Mouse (Mus musculus) activated CD4-positive, CD25-positive, alpha-beta regulatory T cell (primary cell): Measurements from ENCODE around the gene Nfix. TPM values are rescaled to one million over a fixed set of nuclear protein-coding genes. Genes with fewer than 3 reads are reported as not detected.

Source experiments
- polyA plus RNA-seq, 2 experiments: library from polyadenylated mRNA; unstranded; fragments of 100-300 nt; shearing (Covaris generic); gene quantifications; one replicate each; pipeline ENCODE4 v1.2.1; 2017

Gene Nfix
- 10 to 100 TPM in 1 of 2 experiments, 1 to 10 TPM in 1; 4.1 to 12.3 TPM for polyA plus RNA-seq

DNA sequence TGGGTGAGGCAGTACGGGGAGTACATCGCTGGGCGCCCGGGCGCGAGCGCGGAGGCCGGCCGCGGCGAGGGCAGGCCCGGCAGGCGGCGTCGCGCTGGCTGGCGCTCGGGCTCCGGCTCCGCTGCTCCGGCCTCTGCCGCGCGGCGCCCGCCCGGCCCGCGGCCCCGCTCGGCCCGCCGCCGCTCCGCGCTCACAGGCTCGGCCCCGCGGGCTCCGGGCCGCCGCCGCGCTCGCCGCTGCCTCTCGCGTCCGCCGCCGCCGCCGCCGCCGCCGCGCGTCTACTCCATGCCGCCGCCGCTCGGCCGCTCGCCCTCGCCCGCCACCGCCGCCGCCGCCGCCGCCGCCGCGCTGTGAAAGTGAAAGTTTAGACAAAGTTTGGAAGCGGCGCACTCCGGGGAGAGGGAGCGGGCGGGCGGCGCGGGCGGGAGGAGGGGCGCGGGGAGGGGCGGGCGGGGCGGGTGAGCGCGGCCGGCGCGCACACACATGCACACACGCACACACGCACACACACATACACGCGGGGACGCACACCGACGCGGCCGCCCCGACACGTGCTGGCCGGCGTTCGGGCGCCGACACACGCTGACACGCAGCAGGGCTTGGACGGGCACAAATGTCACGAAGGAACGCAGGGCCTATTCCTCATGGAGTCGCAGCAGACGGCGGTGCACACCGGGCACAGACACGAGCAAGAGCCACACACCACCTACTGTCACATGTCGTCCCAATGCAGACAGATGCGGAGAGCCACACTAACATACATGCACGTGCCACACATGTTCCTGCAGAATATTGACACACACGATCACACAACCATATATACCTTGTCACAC is at the start of gene Nfix:
Gene Nfix, minus strand, starts transcription at position 346 of the 833 bp plus-strand sequence.

DNA sequence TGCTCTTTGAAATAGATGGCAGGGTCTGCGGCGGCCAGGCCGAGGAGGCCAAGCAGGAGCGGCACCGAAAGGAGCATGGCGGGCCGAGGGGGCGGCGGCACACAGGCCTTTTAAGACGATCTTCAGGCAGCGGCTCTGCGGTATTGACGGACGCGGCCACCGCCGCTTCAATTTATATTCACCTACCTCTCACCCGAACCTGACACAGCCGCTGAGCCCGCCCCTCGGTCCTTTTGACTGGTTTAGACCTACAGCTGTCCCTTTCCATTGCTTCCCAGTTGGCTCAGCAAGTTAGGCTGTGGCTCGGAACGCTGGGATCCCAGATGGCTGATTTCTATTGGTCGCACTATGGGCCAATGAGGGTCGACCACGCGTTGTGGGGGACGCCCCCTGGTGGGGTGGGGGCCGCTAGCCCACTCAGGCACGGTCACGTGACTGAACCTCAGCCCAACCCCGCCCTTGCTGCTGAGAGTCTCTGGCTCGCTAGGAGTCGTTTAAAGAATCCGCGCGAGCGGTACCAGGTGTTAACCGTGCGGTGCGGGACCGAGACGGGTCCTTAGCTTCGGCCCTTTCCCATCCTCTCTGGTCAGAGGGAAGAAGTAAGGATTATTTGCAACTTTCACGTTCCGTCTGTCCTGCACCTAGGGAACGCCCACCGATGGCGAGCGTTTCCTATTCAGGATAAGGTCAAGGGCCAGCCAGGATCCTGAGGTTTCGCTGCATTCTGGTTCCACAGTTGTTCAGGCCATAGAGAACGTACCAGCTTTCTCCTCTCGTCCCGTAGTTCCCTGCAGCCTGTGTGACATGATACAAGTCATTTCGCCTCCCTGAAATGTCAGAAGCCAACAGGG is 46.8 kb upstream of the Nfix start, which contains the start of gene Calr:
Gene Calr, minus strand, starts transcription at position 213 of the 851 bp plus-strand sequence.

DNA sequence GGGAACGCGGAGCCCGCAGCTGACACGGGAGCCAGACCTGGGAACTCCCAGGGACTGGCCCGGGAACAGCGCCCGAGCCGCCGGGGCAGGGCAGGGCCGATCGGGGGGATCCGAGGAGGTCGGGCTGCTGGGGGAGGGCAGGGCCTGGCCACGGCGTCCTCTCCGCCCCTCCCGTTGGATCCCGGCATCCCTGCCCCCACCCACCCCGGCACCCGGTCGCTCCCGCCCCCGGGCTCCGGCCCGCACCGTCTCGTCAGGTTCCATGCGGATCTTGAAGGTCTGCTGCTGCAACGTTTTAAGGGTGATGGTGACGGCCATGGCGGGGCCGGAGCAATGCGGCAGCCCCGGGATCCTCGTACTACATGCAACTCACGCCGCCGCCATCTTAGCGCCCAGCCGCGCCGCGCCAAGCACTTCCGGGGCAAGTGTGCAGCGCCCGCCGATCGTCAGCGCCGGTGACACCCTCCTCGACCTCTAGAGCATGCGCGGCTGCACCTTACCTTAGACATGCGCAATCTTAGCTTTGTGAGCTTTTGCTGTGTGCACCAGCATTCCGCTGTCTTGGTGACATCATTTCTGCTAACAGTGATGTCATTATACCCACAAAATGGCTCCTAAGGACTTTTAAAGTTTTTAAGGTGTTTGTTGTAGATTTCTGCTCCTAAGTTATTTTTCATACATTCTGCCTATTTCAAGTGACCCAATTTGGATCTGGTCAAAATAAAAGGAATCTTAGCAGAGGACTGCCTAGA is 40.3 kb upstream of the Nfix start, which contains the start of gene Rad23a:
Gene Rad23a, minus strand, starts transcription at position 418 of the 752 bp plus-strand sequence.

DNA sequence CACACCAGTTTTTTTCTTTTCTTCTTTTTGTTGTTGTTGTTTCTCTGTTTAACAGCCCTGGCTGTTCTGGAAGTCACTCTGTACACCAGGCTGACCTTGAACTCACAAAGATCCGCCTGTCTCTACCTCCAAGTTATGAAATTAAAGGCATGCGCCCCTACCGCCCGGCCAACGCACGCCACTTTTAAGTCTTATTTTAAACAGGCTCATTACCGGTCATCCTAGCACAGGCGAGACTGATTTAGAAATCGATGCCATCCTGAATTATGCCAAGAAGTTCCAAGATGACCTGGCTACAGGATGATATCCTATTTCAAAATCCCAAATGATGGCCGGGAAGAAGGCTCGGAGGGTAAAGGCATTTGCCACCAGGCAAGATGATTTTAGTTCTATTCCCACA is 31.3 kb upstream of the Nfix start, which contains the start of gene Gadd45gip1:
Gene Gadd45gip1, plus strand, starts transcription at position 33 of the 400 bp plus-strand sequence.

DNA sequence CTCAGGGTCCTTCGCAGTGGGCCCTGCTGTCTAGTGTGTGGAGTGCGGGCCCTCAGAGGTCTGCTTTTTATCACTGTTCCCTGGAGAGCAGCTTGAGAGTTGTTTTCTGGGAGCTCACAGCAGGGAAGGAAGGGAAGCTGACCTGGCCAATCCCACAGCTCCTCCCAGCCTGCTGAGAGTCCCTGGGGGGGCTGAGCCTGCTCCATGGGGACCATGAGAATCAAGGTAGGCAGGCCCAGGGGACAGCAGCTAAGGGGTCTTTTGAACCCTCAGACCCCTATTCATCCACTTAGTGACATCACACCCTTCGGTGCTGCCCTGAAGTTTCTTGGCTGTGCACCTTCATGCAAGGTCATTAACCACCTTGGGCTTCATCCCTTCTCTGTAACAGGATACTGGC is 22.6 kb upstream of the Nfix start, which contains the start of gene Dand5:
Gene Dand5, minus strand, starts transcription at position 101 of the 400 bp plus-strand sequence.

DNA sequence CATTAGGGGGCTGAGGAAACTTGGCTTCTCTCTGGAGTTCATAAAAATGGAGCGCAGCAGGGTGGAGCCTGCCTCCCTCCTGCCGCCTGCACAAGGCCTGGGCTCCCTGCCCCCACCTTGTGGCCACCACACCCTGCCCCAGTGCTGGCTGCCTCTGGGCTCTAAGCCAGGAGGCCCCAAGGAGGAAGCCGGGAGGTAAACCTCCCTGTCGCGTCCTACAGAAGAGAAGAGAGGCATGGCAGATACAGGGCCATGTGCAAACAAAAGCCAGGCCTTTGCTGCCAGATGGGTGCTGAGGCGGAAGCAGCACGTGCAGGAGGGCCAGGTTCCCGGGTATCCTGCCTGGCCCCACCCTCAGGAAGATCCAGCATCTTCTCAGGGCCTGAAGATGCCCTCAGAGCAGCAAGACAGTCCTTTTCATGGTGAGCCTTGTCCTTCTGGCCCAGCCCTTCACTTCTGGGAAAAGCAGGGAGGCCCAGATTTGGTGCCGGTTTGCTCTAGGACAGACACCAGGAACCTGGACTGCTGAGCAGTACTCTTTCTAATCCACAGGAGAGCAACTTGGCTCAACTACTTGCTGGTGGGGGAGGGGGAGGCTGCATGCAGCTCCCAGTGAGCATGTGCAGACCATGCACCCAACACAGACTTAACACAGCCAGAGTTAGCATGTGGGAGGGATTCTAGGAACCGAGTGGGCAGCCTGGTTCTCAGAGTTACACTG is 77.1 kb downstream of the Nfix start, which contains the start of gene G430095P16Rik:
Gene G430095P16Rik, plus strand, starts transcription at position 158 of the 721 bp plus-strand sequence.

DNA sequence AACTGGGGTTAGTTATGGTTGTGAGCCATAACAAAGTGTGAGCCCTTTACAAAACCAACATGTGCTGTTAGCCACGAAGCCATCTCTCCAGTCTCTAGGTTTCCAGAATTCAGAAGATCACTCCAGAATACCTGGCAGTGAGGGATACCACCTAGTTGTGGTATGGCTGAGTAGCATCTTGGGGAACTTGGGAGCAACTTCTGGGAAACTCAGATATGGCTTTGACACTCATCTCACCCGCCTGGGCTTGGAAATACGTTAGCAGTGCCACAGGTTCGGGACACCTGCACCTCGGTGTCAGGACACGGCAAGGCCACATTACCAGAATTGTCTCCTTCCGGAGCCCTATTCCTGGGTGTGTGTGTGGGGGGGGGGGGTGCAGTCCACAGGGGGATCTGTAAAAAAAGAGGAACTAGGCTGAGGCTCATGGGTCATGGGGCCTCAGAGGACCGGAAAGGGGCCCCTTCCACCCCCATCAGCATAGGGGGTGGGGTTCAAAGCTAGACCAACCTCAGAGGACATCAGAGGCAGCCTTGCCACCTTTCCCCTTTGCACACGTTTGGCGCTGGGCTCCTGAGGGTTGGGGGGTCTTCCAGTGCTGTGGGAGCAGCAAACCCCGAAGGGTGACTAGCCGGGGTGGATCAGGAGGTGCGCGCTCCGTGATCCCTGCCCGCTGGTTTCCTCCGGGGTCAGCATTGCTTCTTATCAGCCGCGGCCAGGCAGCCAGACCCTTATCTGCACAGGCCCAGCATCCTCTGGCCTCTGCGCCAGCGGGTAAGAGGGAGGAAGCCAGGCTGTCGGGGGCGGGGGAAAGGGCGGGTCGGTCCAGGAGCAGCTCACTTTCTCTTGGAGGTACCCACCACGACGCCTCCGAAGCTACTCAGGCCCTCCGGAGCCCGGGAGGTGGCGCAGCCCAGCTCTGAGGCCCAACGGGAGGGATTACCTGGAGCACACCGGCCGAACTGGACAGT is 98.9 kb downstream of the Nfix start, which contains the start of gene Lyl1:
Gene Lyl1, plus strand, starts transcription at position 517 of the 971 bp plus-strand sequence.

DNA sequence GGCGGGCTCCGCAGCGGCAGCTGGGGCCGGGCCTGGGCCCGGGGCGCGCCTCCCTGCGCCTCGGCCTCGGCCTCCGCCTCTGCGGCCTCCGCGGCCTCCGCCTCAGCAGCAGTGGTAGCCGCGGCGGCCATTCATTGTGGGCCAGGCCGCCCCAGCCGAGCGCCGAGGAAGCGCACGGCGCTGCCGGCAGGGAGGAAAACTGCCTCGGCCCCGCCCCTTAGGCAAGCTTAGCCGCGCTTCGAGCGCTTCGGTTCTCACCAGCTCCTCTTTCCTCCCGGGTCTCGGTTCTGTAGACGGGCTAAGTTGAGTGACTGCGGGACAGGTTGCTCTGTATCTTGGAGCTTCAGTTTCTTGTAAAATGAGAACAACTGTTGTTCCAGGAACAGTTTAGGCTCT is 112.4 kb downstream of the Nfix start, which contains the start of gene Nacc1:
Gene Nacc1, minus strand, starts transcription at position 158 of the 396 bp plus-strand sequence.

DNA sequence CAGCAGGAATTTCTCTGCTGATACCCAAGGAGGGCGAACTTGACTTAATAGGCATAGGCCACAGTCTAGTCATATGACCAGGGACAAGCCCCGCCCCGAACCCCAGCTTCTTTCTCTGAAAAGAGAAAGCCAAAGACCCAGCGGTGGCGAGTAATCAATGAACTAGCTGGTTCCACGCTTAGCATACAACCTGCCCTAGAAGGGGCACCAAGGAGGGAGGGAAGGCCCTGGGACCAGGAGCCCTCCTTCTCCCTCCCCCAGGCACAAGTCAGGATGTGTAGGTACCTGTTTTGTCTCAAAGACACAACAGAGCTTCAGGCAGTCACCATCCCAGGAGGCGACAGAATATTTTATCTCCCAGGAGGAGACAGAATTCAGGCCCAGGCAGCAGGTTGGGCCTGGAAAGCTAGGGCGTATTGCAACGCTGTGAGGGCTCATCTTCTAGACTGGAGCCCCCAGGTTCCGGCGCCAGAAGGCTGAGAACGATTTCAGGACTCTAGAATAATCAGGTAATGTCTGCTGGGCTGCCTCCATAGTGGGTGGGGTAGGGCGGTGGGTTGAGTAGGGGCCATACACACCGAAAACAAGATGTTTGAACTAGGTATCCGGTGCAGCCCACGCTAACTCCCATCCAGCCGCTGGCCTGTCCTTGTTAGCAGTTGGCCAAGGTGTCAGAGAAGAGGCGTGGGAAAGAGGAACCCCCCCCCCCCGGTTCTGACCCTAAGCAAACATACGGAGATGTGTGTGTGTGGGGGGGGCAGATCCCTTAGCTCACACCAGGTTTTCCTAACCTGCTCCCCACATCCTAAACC is 113.7 kb downstream of the Nfix start, which contains the start of gene Trmt1:
Gene Trmt1, plus strand, starts transcription at position 117 of the 812 bp plus-strand sequence.

DNA sequence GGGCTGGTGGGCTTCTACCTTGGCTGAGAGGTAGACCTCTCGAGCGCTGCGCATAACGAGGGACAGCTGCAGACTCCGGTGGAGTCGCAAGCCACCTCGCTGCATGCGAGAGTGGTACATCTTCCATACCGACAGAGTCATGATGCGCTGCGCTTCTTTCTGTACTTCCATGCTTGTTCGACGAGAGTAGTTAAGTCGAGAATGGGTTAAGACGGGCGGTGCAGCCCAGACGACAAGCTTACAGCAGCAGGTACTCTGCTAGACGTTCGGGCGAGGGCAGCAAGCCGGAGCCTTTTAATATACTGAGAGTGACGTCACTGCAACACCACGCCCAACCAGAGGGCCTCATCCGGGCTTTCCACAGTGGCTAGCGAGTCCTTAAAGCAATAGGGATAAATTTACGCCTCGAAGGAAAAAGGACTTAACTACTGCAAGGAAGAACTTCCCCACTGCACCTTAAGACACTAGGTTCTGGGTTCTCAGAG is 137.5 kb downstream of the Nfix start, which contains the start of gene Ier2:
Gene Ier2, minus strand, starts transcription at position 272 of the 485 bp plus-strand sequence.

Other genes with a start within 250 kb of the Nfix start
- gene Ier2, start 137.5 kb downstream of the Nfix start, polyA plus RNA-seq: 100 to 1,000 TPM; 188 to 241 TPM
- gene Trmt1, start 114.0 kb downstream of the Nfix start, polyA plus RNA-seq: 10 to 100 TPM; 38.1 to 54.2 TPM
- gene Nacc1, start 112.5 kb downstream of the Nfix start, polyA plus RNA-seq: 10 to 100 TPM; 10.7 to 21.4 TPM
- gene Lyl1, start 98.9 kb downstream of the Nfix start, polyA plus RNA-seq: under 1 TPM; 0.41 to 0.57 TPM
- 10 to 100 TPM; 23.8 to 35.4 TPM for gene G430095P16Rik, start 77.3 kb downstream of the Nfix start, polyA plus RNA-seq
- gene Dand5, start 22.5 kb upstream of the Nfix start, polyA plus RNA-seq: 1 to 10 TPM; 3.3 to 4.2 TPM
- 10 to 100 TPM; 29.7 to 37.9 TPM for gene Gadd45gip1, start 31.2 kb upstream of the Nfix start, polyA plus RNA-seq
- 100 to 1,000 TPM; 159 to 183 TPM for gene Rad23a, start 40.3 kb upstream of the Nfix start, polyA plus RNA-seq
- 100 to 1,000 TPM; 378 to 630 TPM for gene Calr, start 46.6 kb upstream of the Nfix start, polyA plus RNA-seq
- gene Farsa, start 56.6 kb upstream of the Nfix start, polyA plus RNA-seq: 10 to 100 TPM; 78.3 to 79.8 TPM
- 10 to 100 TPM in 1 of 2 experiments, 1 to 10 TPM in 1; 9.1 to 16.8 TPM for gene Syce2, start 71.8 kb upstream of the Nfix start, polyA plus RNA-seq
- gene Gcdh, start 93.6 kb upstream of the Nfix start, polyA plus RNA-seq: 10 to 100 TPM; 22.2 to 31.5 TPM
- gene Klf1, start 101.6 kb upstream of the Nfix start, polyA plus RNA-seq: 1 to 10 TPM; 1.3 to 3.6 TPM
- 10 to 100 TPM in 1 of 2 experiments, 1 to 10 TPM in 1; 6.1 to 11.9 TPM for gene Dnase2a, start 108.2 kb upstream of the Nfix start, polyA plus RNA-seq
- 1 to 10 TPM in 1 of 2 experiments, under 1 TPM in 1; 0.62 to 1.2 TPM for gene Mast1, start 137.0 kb upstream of the Nfix start, polyA plus RNA-seq
- under 1 TPM in 1 of 2 experiments, not detected in 1; 0.21 TPM for gene Rtbdn, start 146.6 kb upstream of the Nfix start, polyA plus RNA-seq
- not detected for gene Gm49661, start 169.1 kb upstream of the Nfix start, polyA plus RNA-seq
- gene Prdx2, start 169.2 kb upstream of the Nfix start, polyA plus RNA-seq: 100 to 1,000 TPM; 205 to 213 TPM
- 10 to 100 TPM; 80.7 to 89.0 TPM for gene Rnaseh2a, start 169.4 kb upstream of the Nfix start, polyA plus RNA-seq
- 100 to 1,000 TPM; 294 to 399 TPM for gene Junb, start 178.4 kb upstream of the Nfix start, polyA plus RNA-seq
- 10 to 100 TPM in 1 of 2 experiments, 1 to 10 TPM in 1; 9.5 to 11.1 TPM for gene Hook2, start 190.3 kb upstream of the Nfix start, polyA plus RNA-seq
- not detected for gene Best2, start 214.2 kb upstream of the Nfix start, polyA plus RNA-seq
- gene Asna1, start 224.9 kb upstream of the Nfix start, polyA plus RNA-seq: 10 to 100 TPM; 53.6 to 65.3 TPM
- gene Trir, start 226.5 kb upstream of the Nfix start, polyA plus RNA-seq: 100 to 1,000 TPM; 248 to 252 TPM
- gene Tnpo2, start 236.6 kb upstream of the Nfix start, polyA plus RNA-seq: 10 to 100 TPM; 20.7 to 25.3 TPM